Mouse (Mus musculus) kidney, postnatal 10 days (tissue): ENCODE results near the gene Eif3f.

Experiments used
- DNase-seq: peaks from one replicate; pipeline ENCODE4 v3.0.0; 2021; ENCODE audit warnings: mixed read lengths

Gene Eif3f

GRCm38 (mm10) chr7:108933794-108934731, at the start of gene Eif3f:
TSS of gene Eif3f (plus strand) at chr7:108934417.
- peak; percentile 95 for DNase-seq

DNA sequence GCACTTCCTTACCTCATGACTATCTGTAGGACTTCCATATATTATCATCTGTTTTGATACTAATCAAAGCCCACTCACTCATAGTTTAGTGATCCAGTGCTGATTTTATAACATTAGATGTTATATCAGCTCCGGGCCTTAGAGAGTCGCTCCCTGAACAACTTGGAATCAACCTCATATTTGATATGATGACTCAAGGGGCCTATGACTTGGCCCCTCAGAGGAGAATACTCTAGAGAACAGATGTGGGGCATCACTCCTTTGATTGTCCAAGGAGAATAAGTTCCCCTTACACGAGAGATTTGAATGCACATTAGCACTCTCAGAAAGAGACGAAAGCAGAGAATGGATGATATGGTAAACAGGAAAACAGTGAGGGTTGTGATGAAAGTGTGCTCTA, 49.3 kb upstream of the Eif3f start, which contains the start of gene Olfr518:
Olfr518 (minus strand) TSS at position 101 of the 400 bp plus-strand sequence.
- DNase-seq: no peak

DNA sequence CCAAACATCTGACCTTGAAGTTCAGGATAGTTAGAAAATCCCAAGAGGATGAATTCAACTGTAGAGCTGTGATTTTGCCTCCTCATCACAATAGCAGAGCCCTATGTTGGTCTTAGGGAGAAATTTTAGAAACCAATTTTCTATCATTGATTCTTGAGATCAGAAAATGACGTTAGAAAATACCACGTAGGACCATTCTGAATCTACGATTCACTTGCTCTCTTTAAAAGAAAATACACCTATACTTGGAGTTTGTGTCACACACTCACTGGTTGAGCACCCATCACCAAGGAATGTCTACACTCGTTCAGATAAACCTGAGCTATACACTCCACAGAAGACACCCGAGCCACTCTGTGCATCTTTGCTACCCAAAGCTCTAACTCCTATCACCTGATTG, 39.9 kb upstream of the Eif3f start, which contains the start of gene Olfr519:
Olfr519 (minus strand) TSS at position 101 of the 400 bp plus-strand sequence.
- no peak for DNase-seq

DNA sequence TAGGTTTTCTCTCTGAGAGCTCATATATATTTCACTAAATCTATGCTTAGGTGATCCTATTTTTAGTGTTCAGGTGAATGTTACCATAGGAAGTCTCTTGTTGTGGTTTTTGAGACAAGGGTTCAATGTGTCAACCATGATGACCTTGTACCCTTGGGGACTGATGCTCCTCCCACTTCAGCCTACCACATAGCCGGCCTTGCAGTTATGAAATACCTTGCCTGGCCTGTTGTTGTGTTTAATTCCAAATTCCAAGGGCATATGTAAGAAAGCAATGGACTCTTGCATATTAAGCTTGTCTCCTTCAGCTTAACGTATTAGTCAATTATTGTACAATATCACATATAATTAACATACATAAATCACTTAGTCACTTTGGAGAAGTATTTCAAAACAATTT, 30.2 kb upstream of the Eif3f start:
- DNase-seq: no peak

DNA sequence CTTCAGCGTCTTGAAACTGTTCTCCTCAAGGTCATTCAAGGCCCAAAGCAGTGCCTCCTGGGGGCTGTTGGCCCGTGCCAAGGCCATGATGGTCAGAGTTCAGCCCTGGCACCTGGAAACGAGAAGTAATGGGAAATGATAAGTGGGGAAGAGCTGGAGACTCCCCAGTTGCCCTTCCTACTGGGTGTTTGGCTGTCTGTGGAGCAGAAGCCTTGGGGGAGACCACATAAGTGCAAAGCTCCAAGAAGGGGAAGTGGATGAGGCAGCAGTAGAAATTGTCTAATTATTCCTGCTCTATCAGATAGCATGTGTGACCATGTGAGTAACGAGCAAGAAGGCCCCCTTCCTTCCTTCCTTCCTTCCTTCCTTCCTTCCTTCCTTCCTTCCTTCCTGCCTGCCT, 7.2 kb upstream of the Eif3f start:
- DNase-seq: no peak

- no peak for DNase-seq
Measured at GRCm38 (mm10) chr7:108928280-108929188, 5.7 kb upstream of the Eif3f start.

GRCm38 (mm10) chr7:108929726-108930393, 4.4 kb upstream of the Eif3f start, which contains the start of gene Nlrp10:
TSS of gene Nlrp10 (minus strand) at chr7:108930178.
- DNase-seq: no peak

DNA sequence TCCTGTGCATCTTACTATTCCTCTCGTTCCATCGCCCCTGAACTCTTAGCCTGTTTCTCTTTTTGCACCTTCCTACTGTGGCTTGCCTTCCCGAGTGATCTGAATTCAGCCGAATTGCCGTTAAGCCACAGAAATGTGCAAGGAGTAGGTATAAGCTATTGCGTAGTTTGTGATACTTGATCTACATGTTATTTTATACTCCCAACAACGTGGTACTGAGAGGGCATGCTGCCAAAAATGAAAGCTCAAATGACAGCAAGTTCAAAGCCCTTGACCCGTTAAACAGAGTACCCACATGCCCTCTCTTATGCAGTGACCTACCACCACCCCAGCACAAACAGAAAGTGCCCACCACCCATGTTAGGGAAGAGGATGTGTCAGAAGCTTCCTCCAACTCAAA, 619 bp downstream of the Eif3f start:
- DNase-seq: peak; percentile 16

GRCm38 (mm10) chr7:108935411-108935810, 1.2 kb downstream of the Eif3f start:
- no peak for DNase-seq

DNA sequence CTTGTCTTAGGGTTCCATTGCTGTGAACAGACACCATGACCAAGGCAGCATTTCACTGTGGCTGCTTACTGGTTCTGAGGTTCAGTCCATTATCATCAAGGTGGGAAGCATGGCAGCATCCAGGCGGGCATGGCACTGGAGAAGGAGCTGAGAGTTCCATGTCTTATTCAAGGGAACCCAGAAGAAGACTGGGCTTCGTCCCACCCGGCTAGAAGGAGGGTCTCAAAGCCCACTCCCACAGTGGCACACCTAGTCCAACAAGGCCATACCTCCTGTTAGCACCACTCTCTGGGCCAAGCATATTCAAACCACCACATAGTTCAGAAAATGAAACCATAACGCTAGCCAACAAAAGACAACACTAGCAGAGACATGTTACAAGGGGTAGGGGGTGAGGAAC, 2.4 kb downstream of the Eif3f start:
- no peak for DNase-seq

- DNase-seq: no peak
Measured at GRCm38 (mm10) chr7:108941466-108941865, 7.2 kb downstream of the Eif3f start.

- DNase-seq: peak; percentile 55
Measured at GRCm38 (mm10) chr7:108944002-108944401, 9.8 kb downstream of the Eif3f start.

DNA sequence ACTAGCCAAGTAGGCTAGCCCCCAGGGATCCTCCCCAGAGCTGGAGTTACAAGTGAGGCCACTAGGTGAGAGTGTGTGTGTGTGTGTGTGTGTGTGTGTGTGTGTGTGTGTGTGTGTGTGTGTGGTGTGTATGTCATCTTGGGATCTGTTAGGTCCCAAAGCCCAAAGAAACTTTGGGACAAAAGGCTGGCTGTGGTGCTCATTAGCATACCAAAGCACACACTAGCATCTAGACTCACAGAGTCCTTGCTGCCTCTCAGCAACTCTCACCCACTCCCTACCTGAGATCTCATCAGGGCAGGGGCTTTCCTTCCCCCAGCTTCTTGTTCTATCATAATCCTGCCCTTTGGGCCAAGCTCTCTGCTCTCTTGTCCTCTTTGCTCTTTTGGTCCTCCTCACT, 14.4 kb downstream of the Eif3f start:
- no peak for DNase-seq

DNA sequence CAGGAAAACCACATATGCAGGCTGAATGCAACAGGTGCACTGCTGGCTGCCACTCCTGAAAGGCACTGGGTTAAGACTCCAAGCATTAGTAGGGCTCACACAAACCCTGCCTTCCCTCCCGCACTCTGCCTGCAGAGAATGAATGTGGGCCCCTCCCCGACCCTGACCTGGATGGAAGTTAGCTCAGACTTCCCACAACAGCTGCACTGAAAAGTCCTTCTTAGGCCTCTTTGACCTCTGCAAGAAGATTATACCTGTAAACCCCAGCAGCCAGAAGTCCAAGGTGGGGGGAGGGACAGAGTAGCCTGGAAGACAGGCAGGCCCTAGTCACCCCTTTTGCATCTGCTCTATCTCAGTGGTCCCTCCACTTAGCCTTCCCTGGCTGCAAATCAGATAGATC, 15.1 kb downstream of the Eif3f start:
- no peak for DNase-seq

DNA sequence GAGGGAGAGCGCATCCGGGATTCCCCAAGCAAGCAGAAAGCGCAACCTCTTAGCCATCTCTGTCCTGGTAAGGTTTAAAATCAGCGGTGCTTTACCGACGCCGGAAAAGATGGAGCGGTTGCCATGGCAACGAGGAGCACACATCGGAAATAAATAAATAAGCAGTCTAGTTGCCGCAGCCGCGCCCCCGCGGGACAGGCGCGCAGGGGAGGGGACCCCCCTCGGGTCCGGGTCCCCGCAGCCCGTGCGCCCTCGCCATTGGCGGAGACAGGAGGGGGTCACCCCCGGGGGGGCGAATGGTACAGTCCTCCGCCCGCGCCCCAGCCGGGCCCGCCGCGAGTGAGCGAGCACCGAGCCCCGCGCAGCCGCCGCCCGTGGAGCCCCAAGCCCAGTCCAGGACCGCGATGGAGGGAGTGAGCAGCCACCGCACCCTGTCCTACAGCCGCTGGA, 16.1 kb downstream of the Eif3f start, which contains the start of gene Tub:
Tub (plus strand) TSS at position 27 of the 450 bp plus-strand sequence.
- peak; percentile 75 for DNase-seq

GRCm38 (mm10) chr7:108950762-108951331, 16.6 kb downstream of the Eif3f start:
- DNase-seq: peak; percentile 25

GRCm38 (mm10) chr7:108952801-108953200, 18.6 kb downstream of the Eif3f start:
- no peak for DNase-seq

GRCm38 (mm10) chr7:108954185-108954584, 20.0 kb downstream of the Eif3f start:
- peak; percentile 24 for DNase-seq

DNA sequence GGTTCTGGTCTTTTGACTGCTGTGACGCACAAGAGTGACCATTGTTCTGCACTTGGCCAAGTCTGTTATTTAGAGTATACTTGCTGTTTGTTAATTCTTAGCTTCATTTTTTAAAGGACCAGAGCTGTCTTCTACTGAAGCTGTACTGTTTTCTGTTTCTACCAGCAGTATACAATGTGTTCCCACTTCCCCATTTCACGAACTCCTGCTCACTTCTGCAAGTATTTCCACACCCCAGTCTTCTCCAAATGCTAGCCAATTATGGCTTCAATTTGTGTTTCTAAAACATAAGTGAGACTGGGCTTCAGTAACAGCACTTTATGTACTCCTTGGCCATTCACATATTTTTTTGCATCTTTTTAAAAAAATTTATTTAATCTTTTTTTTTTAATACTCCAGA, 23.5 kb downstream of the Eif3f start:
- DNase-seq: no peak

- no peak for DNase-seq
Measured at GRCm38 (mm10) chr7:108965968-108966367, 31.8 kb downstream of the Eif3f start.

GRCm38 (mm10) chr7:108966742-108967362, 32.6 kb downstream of the Eif3f start:
- peak; percentile 61 for DNase-seq

DNA sequence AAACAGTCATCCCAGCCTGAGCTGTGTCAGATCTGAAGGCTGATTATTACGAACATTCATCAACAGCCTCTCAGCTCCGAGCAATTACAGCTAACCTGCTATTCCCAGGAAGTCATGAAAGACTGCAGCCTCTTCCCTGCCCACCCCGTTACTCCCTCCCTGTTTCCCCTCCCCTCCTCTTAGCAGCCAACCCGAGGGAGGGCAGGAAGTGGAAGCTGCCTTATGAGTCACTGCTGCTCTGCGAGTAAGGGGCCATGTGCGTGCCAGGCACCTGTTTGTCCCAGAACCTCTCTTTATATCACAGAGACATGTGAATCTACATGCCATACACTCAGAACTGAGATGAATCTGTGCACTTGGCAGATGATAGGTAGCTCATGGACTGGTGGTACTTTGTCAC, 34.0 kb downstream of the Eif3f start:
- no peak for DNase-seq
